Mouse (Mus musculus): ENCODE results near the gene S100a10. TPM values are rescaled to one million over a fixed set of nuclear protein-coding genes. Genes with fewer than 3 reads are reported as not detected.

The S100a10 gene
- total and polyA plus RNA-seq, 2 experiments: 80.0 to 292 TPM

GRCm38 (mm10) chr3:93563216-93563615 lies 8.3 kb downstream of the S100a10 start:
- no peak overlapping the region for H3K4me3 ChIP-seq (ENCODE audit: insufficient read depth, low read depth, low read length)
- H3K9ac ChIP-seq (ENCODE audit: low read depth, low read length): no peak overlapping the region
- H3K27ac ChIP-seq (replicated peaks; ENCODE audit: insufficient read depth, low read depth, low read length): no peak overlapping the region
- peaks cover 12% of the 10 kb centered on the region; the same call in 1 of the 2 replicates for H3K79me2 ChIP-seq (ENCODE audit: control insufficient read depth, insufficient read depth, low read length)
- H3K36me3 ChIP-seq (ENCODE audit: control insufficient read depth, insufficient read depth, low read length): peaks cover 54% of the 10 kb centered on the region
- H3K4me1 ChIP-seq (ENCODE audit: control insufficient read depth, insufficient read depth, low read length): peaks cover 3% of the 10 kb centered on the region
- no peaks in the 10 kb centered on the region for H3K27me3 ChIP-seq (ENCODE audit: control insufficient read depth, insufficient read depth, low read length)
- no peak for DNase-seq (ENCODE audit: extremely low read depth, low read depth, low spot score)
- WGBS: 95% methylated on average over 4 of the region's 4 CpGs
- no peak for TF ChIP-seq POLR2A (IDR thresholded peaks at IDR 0.05; ENCODE audit: extremely low read depth, insufficient read depth, low read length)

GRCm38 (mm10) chr3:93566892-93567291 lies 12.0 kb downstream of the S100a10 start:
- WGBS: 87% methylated on average over 3 of the region's 3 CpGs
- peaks cover 9% of the 10 kb centered on the region for H3K4me1 ChIP-seq (ENCODE audit: control insufficient read depth, insufficient read depth, low read length)

GRCm38 (mm10) chr3:93567721-93568120 lies 12.8 kb downstream of the S100a10 start:
- H3K9ac ChIP-seq (ENCODE audit: low read depth, low read length): no peak overlapping the region
- no peak overlapping the region for H3K4me3 ChIP-seq (ENCODE audit: insufficient read depth, low read depth, low read length)
- no peak overlapping the region for H3K27ac ChIP-seq (replicated peaks; ENCODE audit: insufficient read depth, low read depth, low read length)
- TF ChIP-seq CTCF (IDR thresholded peaks at IDR 0.05; ENCODE audit: low read depth, low read length): no peak
- no peak for TF ChIP-seq POLR2A (IDR thresholded peaks at IDR 0.05; ENCODE audit: extremely low read depth, insufficient read depth, low read length)
- WGBS: 90% methylated on average over 6 of the region's 6 CpGs
- no peak for DNase-seq (ENCODE audit: extremely low read depth, low read depth, low spot score)
- H3K27me3 ChIP-seq (ENCODE audit: control insufficient read depth, insufficient read depth, low read length): no peaks in the 10 kb centered on the region
- H3K79me2 ChIP-seq (ENCODE audit: control insufficient read depth, insufficient read depth, low read length): no peaks in the 10 kb centered on the region
- H3K4me1 ChIP-seq (ENCODE audit: control insufficient read depth, insufficient read depth, low read length): peaks cover 9% of the 10 kb centered on the region
- H3K36me3 ChIP-seq (ENCODE audit: control insufficient read depth, insufficient read depth, low read length): peaks cover 26% of the 10 kb centered on the region

More at GRCm38 (mm10) chr3:93566892-93567291, 12.0 kb downstream of the S100a10 start:
- Histone ChIP-seq H3K36me3 (ENCODE audit: control insufficient read depth, insufficient read depth, low read length) (peaks cover 34% of the 10 kb centered on the region), H3K27me3 (ENCODE audit: control insufficient read depth, insufficient read depth, low read length) (no peaks in the 10 kb centered on the region), H3K27ac (replicated peaks; ENCODE audit: insufficient read depth, low read depth, low read length) (no peak overlapping the region), H3K4me3 (ENCODE audit: insufficient read depth, low read depth, low read length) (no peak overlapping the region), H3K79me2 (ENCODE audit: control insufficient read depth, insufficient read depth, low read length) (no peaks in the 10 kb centered on the region), H3K9ac (ENCODE audit: low read depth, low read length) (no peak overlapping the region)
- no peak for TF ChIP-seq POLR2A (IDR thresholded peaks at IDR 0.05; ENCODE audit: extremely low read depth, insufficient read depth, low read length)
- no peak for TF ChIP-seq CTCF (IDR thresholded peaks at IDR 0.05; ENCODE audit: low read depth, low read length)
- DNase-seq (ENCODE audit: extremely low read depth, low read depth, low spot score): no peak

- no peak overlapping the region for H3K4me3 ChIP-seq (ENCODE audit: insufficient read depth, low read depth, low read length)
These were observed 13.7 kb downstream of the S100a10 start for GRCm38 (mm10) chr3:93568428-93569040.

GRCm38 (mm10) chr3:93569046-93569445 lies 14.2 kb downstream of the S100a10 start:
- 44% methylated on average over 2 of the region's 2 CpGs for WGBS

More at GRCm38 (mm10) chr3:93568428-93569040, 13.7 kb downstream of the S100a10 start:
- H3K36me3 ChIP-seq (ENCODE audit: control insufficient read depth, insufficient read depth, low read length): peaks cover 17% of the 10 kb centered on the region
- H3K27me3 ChIP-seq (ENCODE audit: control insufficient read depth, insufficient read depth, low read length): no peaks in the 10 kb centered on the region
- H3K9ac ChIP-seq (ENCODE audit: low read depth, low read length): peak overlapping the region; percentile 21; the same call in 1 of the 2 replicates
- peak overlapping the region; percentile 82 for H3K27ac ChIP-seq (replicated peaks; ENCODE audit: insufficient read depth, low read depth, low read length)
- no peaks in the 10 kb centered on the region for H3K79me2 ChIP-seq (ENCODE audit: control insufficient read depth, insufficient read depth, low read length)
- DNase-seq (ENCODE audit: extremely low read depth, low read depth, low spot score): peak; percentile 85
- WGBS: 39% methylated on average over 7 of the region's 7 CpGs
- TF ChIP-seq CTCF (IDR thresholded peaks at IDR 0.05; ENCODE audit: low read depth, low read length): no peak
- peaks cover 9% of the 10 kb centered on the region for H3K4me1 ChIP-seq (ENCODE audit: control insufficient read depth, insufficient read depth, low read length)

GRCm38 (mm10) chr3:93572058-93572791 lies 17.3 kb downstream of the S100a10 start:
- Histone ChIP-seq H3K79me2 (ENCODE audit: control insufficient read depth, insufficient read depth, low read length) (no peaks in the 10 kb centered on the region), H3K4me3 (ENCODE audit: insufficient read depth, low read depth, low read length) (no peak overlapping the region), H3K27me3 (ENCODE audit: control insufficient read depth, insufficient read depth, low read length) (no peaks in the 10 kb centered on the region), H3K27ac (replicated peaks; ENCODE audit: insufficient read depth, low read depth, low read length) (no peak overlapping the region), H3K4me1 (ENCODE audit: control insufficient read depth, insufficient read depth, low read length) (peaks cover 9% of the 10 kb centered on the region), H3K36me3 (ENCODE audit: control insufficient read depth, insufficient read depth, low read length) (no peaks in the 10 kb centered on the region), H3K9ac (ENCODE audit: low read depth, low read length) (no peak overlapping the region)
- DNase-seq (ENCODE audit: extremely low read depth, low read depth, low spot score): peak; percentile 49
- 55% methylated on average over 5 of the region's 5 CpGs for WGBS
- TF ChIP-seq CTCF (IDR thresholded peaks at IDR 0.05; ENCODE audit: low read depth, low read length) (no peak), POLR2A (IDR thresholded peaks at IDR 0.05; ENCODE audit: extremely low read depth, insufficient read depth, low read length) (no peak)

More at GRCm38 (mm10) chr3:93569046-93569445, 14.2 kb downstream of the S100a10 start:
- H3K36me3 ChIP-seq (ENCODE audit: control insufficient read depth, insufficient read depth, low read length): peaks cover 13% of the 10 kb centered on the region; the same call in 1 of the 2 replicates
- H3K27me3 ChIP-seq (ENCODE audit: control insufficient read depth, insufficient read depth, low read length): no peaks in the 10 kb centered on the region
- H3K79me2 ChIP-seq (ENCODE audit: control insufficient read depth, insufficient read depth, low read length): no peaks in the 10 kb centered on the region
- H3K4me1 ChIP-seq (ENCODE audit: control insufficient read depth, insufficient read depth, low read length): peaks cover 9% of the 10 kb centered on the region
- no peak overlapping the region for H3K4me3 ChIP-seq (ENCODE audit: insufficient read depth, low read depth, low read length)
- peak overlapping the region; percentile 21; the same call in 1 of the 2 replicates for H3K9ac ChIP-seq (ENCODE audit: low read depth, low read length)
- TF ChIP-seq CTCF (IDR thresholded peaks at IDR 0.05; ENCODE audit: low read depth, low read length) (no peak), POLR2A (IDR thresholded peaks at IDR 0.05; ENCODE audit: extremely low read depth, insufficient read depth, low read length) (no peak)
- DNase-seq (ENCODE audit: extremely low read depth, low read depth, low spot score): peak; percentile 88
- peak overlapping the region; percentile 82 for H3K27ac ChIP-seq (replicated peaks; ENCODE audit: insufficient read depth, low read depth, low read length)
